Mouse (Mus musculus) limb, embryonic 10.5 days (tissue): Measurements from ENCODE around the gene Gemin5. TPM values are rescaled to one million over a fixed set of nuclear protein-coding genes. Genes with fewer than 3 reads are reported as not detected.
"Not testable (repeated sequence)": the region's sequence is repeated elsewhere in the genome, so short reads cannot be mapped to it uniquely, and the experiment has no call there.

Experiments
- DNase-seq: peaks from one replicate; pipeline ENCODE4 v3.0.0-alpha.2; 2017; ENCODE audit warnings: low spot score
- H3K27ac ChIP-seq: fragments of 300-500 bp; sonication (generic); 2 replicates; pipeline ENCODE4 v1.5.1; 2016; ENCODE audit warnings: mild to moderate bottlenecking
- H3K27me3 ChIP-seq: fragments of 300-500 bp; sonication (generic); 2 replicates; pipeline ENCODE4 v1.6.1; 2016; ENCODE audit warnings: low read depth, mild to moderate bottlenecking; ENCODE audit not compliant: poor library complexity, severe bottlenecking
- H3K36me3 ChIP-seq: fragments of 300-500 bp; sonication (generic); 2 replicates; pipeline ENCODE4 v1.6.1; 2016; ENCODE audit warnings: mild to moderate bottlenecking, moderate library complexity
- H3K4me1 ChIP-seq: fragments of 300-500 bp; sonication (generic); 2 replicates; pipeline ENCODE4 v1.6.1; 2016
- H3K4me3 ChIP-seq: fragments of 300-500 bp; sonication (generic); 2 replicates; pipeline ENCODE4 v1.5.1; 2016; ENCODE audit warnings: mild to moderate bottlenecking, moderate library complexity
- H3K9me3 ChIP-seq: fragments of 300-500 bp; sonication (generic); replicated peaks from 2 replicates; pipeline ENCODE4 v1.6.1; 2016; ENCODE audit warnings: mild to moderate bottlenecking
- WGBS: fragments of 180-500 bp; shearing (Covaris S2); methylation state at CpG from one replicate; pipeline ENCODE4 v1.1.7; 2016; 5-methylcytosine and 5-hydroxymethylcytosine counted together
- polyA plus RNA-seq: library from polyadenylated mRNA; unstranded; fragments of >200 nt; fragmentation: Nextera tagmentation; extraction: Ambion mirVana; gene quantifications from 2 replicates; pipeline ENCODE4 v1.2.1, GENCODE M21; 2016

The Gemin5 gene
- polyA plus RNA-seq, 1 experiment from 2014 or later: 35.8 TPM

DNA sequence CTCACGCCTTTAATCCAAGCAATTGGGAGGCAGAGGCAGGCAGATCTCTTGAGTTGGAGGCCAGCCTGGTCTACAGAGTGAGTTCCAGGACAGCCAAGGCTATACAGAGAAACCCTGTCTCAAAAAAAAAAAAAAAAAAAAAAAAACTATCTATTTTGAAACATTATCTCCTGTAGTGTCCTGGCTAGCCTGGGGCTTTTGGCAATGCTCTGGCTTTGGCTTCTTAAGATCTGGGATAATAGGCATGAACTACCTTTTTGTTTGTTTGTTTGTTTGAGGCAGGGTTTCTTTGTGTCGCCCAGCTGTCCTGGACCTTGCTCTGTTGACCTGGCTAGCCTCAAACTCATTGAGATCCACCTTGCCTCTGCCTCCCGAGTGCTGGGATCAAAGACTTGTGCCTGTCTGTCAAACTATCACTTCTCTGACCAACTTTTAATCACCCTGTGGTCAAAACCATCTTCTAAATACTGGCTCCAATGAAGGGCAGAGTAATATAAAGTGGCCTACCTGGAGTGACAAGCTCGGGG lies 67.1 kb downstream of the Gemin5 start:
- Histone ChIP-seq H3K36me3 (peaks cover 2% of the 10 kb centered on the region; the same call in 1 of the 2 replicates), H3K27me3 (peaks cover 31% of the 10 kb centered on the region), H3K4me1 (peaks cover 24% of the 10 kb centered on the region), H3K4me3 (no peak overlapping the region), H3K9me3 (no peaks in the 10 kb centered on the region), H3K27ac (no peak overlapping the region)
- no peak for DNase-seq
- WGBS: 85% methylated on average over 4 of the region's 4 CpGs

DNA sequence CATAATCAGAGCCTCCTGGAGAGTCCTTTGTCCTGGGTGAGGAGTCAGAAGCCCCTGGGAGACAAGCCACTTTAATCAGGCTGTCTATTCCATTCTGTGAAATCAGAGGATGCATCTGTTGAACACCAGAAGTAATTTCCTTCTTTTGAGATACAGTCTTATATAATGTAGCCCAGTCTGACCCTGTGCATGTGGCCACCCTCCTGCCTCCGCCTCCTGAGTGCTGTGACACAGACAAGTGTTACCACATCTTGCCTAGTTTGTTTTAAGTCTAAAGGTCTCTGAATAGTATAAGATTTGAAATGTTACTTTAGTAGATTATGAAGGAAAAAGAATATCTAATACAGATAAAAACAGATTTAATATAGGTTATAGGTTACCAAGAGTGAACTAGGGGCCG lies 68.3 kb downstream of the Gemin5 start:
- peaks cover 22% of the 10 kb centered on the region for H3K4me1 ChIP-seq
- DNase-seq: no peak
- peaks cover 44% of the 10 kb centered on the region for H3K27me3 ChIP-seq
- H3K27ac ChIP-seq: no peak overlapping the region
- no peak overlapping the region for H3K4me3 ChIP-seq
- 96% methylated on average over 2 of the region's 2 CpGs for WGBS
- no peaks in the 10 kb centered on the region for H3K9me3 ChIP-seq
- no peaks in the 10 kb centered on the region for H3K36me3 ChIP-seq

DNA sequence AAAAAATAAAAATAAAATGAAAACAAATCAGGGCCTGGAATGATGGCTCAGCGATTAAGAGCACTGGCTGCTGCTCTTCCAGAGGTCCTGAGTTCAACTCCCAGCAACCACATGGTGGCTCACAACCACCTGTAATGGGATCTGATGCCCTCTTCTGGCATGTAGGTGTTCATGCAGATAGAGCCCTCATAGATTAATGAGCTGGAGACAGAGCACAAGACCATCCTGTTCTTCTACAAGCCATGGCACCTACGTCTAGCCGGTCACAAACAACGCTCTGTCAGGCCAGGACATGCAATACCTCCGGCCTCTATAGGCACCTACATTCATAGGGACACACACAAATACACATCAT lies 70.0 kb downstream of the Gemin5 start:
- H3K27ac ChIP-seq, H3K36me3 ChIP-seq, H3K4me3 ChIP-seq, H3K9me3 ChIP-seq, DNase-seq: not testable (repeated sequence)
- Histone ChIP-seq H3K27me3 (peaks cover 47% of the 10 kb centered on the region), H3K4me1 (peaks cover 21% of the 10 kb centered on the region)
- 63% methylated on average over 5 of the region's 5 CpGs for WGBS

DNA sequence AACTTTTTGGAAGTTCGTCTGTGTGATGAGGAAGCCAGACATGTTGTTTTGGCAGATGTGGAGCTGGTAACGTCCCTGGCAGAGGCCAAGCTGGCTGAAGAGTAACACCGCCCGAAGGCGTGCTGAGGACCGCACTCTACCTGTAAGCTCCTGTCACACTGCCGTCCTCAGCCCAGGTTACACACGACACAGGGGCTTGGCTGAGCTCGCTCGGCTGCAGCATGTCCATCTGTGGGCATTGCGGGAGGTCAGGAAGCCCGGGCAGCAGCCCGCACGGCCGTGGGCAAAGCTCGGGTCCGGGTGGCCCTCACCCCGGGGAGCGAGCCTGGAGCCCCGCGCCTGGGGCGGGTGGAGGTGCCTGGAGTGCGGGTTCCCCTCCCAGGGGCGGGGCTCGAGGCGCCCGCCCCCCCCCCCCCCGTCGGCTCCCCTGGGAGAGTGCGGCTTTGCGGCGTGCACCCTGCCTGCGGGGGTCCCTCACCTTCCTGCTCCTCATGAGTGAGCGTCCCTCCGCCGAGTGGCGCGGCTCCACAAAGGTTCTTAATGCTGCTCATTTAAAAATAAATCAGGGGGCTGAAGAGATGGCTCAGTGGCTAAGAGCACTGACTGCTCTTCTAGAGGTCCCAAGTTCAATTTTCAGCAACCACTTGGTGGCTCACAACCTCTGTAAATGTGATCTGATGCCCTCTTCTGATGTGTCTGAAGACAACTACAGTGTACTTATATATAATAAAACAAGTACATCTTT lies 70.5 kb downstream of the Gemin5 start:
- Histone ChIP-seq H3K4me3 (peak overlapping the region; percentile 53), H3K36me3 (no peaks in the 10 kb centered on the region), H3K9me3 (no peaks in the 10 kb centered on the region), H3K27ac (no peak overlapping the region), H3K4me1 (peaks cover 21% of the 10 kb centered on the region), H3K27me3 (peaks cover 47% of the 10 kb centered on the region)
- DNase-seq: peak; percentile 36
- WGBS: 2% methylated on average over 26 of the region's 38 CpGs

DNA sequence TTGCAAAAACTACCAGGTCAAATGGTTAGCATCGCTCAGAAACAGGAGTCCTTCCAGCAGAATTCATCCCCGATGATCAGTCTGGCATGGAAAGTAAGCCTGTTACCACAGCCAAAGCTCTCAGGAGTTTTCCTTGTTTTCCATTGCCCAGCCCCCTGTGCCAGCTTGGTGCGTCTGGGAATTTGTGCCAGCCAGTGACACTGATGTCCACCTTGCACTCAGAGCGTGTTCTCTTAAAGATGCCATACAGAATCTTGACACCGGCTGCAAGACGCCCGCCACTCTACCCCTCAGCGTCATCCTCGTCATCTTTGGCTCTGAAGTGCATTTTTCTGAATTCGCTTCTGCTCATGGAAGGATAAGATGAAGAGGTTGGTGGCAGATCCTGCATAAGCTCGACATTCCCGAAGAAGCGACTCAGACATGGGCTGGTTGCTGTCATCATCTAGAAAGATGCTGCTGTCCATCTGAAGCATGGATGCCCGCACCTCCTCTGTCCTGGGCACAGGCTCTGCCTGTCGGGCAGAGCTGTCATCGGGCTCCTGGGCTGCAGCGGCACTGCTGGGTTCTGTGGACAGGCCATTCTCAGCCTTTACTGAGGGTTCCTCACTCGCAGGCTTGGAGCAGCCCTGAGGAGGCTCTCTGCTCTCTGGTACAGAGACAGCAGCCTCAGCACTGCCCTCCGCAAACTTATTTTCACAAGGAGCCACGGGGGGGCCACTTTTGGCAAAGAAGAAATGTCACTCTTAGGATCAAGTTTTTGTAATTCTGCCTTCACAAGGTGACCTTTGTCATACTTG lies 71.3 kb downstream of the Gemin5 start:
- WGBS: 50% methylated on average over 20 of the region's 20 CpGs

DNA sequence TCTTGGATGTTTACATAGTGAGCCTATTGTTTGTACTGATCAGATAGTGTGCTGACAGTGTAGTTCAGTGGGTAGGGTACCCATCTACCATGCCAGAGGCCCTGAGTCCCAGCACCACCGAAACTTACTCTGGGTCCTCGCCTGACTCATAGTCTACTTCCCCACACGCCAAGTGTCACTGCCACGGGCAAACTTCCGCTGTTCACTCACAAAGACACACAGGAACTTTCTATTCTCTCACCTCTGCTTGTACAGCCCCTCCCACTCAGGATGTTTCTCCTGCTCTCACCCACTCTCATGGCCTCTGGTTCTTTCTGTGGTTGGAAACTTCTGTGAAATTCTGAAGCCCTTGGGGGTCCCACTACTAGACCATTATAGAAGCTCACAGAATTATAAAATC lies 72.2 kb downstream of the Gemin5 start:
- Histone ChIP-seq H3K27ac (no peak overlapping the region), H3K9me3 (no peaks in the 10 kb centered on the region), H3K4me3 (no peak overlapping the region), H3K27me3 (peaks cover 47% of the 10 kb centered on the region), H3K4me1 (peaks cover 20% of the 10 kb centered on the region), H3K36me3 (no peaks in the 10 kb centered on the region)
- 88% methylated on average over 5 of the region's 5 CpGs for WGBS
- DNase-seq: no peak

More for the DNA sequence above, 71.3 kb downstream of the Gemin5 start:
- Histone ChIP-seq H3K9me3 (no peaks in the 10 kb centered on the region), H3K36me3 (no peaks in the 10 kb centered on the region), H3K27me3 (peaks cover 47% of the 10 kb centered on the region), H3K27ac (no peak overlapping the region), H3K4me3 (peak overlapping the region; percentile 53), H3K4me1 (peaks cover 20% of the 10 kb centered on the region)
- DNase-seq: no peak

DNA sequence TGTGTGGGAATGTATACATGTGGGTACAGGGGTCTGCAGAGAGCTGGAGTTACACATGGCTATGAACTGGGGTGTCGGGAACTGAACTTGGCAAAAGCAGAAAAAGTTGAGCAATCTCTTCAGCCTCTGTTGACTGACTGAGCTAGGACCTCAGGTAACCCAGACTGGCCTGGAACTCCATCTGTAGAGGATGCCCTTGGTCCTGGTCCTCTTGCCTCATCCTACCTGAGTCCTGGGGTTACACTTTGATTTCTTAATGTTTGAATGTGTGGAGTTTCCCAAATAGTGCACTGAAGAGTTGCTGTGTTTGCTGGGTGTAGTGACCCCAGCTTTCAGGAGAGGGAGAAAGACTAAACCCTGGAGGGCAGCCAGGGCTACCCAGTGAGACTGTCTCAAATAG lies 72.8 kb downstream of the Gemin5 start:
- Histone ChIP-seq H3K27ac (no peak overlapping the region), H3K27me3 (peaks cover 47% of the 10 kb centered on the region), H3K36me3 (no peaks in the 10 kb centered on the region), H3K4me1 (peaks cover 20% of the 10 kb centered on the region), H3K4me3 (no peak overlapping the region), H3K9me3 (no peaks in the 10 kb centered on the region)
- 88% methylated on average over 1 of the region's 1 CpGs for WGBS
- no peak for DNase-seq

DNA sequence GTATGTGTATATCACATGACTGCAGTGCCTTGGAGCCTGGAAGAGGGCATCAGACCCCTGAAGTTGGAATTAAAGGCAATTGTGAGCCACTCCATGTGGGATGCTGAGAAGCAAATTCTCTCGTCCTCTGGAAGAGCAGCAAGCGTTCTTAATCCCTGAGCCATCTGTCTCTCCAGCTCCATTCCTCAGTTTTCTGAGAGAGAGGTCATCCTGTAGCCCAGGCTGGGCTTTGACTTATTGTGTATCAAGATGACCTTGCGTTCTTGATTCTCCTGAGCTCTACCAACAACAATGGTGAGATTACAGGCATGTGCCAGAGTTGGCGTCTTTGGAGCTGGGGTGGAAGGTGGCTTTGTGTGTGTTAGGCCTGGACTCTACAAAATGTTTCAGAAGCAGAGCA lies 73.6 kb downstream of the Gemin5 start:
- WGBS: 85% methylated on average over 4 of the region's 4 CpGs
- peaks cover 47% of the 10 kb centered on the region for H3K27me3 ChIP-seq
- H3K9me3 ChIP-seq: no peaks in the 10 kb centered on the region
- H3K4me1 ChIP-seq: peaks cover 20% of the 10 kb centered on the region
- H3K27ac ChIP-seq: no peak overlapping the region
- H3K4me3 ChIP-seq: no peak overlapping the region
- no peak for DNase-seq
- no peaks in the 10 kb centered on the region for H3K36me3 ChIP-seq

DNA sequence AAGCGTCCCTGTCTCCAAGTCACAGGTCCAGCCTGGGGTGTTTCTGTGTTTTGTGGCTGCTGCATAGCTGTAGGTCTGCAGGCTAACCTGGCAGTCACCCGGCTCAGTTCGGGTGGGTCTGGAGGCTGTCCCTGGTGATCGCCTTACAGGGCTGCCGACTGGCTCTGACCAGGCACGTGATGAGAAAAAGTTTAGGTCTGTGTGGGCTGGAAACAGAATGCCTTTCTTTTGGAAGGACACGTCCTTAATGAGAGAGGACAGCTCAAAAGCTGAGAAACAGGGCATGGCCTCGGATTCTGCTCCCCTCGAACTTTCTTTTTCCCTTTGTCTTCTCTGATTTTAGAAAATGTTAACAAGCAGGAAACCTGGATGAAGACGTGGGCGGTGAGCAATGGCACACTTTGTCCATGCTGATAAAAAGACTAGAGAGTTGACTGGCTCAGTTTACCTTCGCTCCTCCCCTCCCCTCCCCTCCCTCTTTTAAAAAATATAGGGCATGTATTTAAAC lies 75.3 kb downstream of the Gemin5 start, which contains the start of gene Gm12248:
Gene Gm12248, minus strand, starts transcription at position 114 of the 508 bp plus-strand sequence.
- Histone ChIP-seq H3K36me3 (no peaks in the 10 kb centered on the region), H3K4me3 (0 out of 2 replicates have a peak within 1 kb of the TSS, but pooled peaks have one; percentile 19), H3K4me1 (peaks cover 20% of the 10 kb centered on the region), H3K27ac (peak within 1 kb of the TSS; percentile 42), H3K9me3 (no peaks in the 10 kb centered on the region), H3K27me3 (peaks cover 34% of the 10 kb centered on the region)
- DNase-seq: peak; percentile 51
- 22% methylated on average over 12 of the region's 12 CpGs for WGBS

DNA sequence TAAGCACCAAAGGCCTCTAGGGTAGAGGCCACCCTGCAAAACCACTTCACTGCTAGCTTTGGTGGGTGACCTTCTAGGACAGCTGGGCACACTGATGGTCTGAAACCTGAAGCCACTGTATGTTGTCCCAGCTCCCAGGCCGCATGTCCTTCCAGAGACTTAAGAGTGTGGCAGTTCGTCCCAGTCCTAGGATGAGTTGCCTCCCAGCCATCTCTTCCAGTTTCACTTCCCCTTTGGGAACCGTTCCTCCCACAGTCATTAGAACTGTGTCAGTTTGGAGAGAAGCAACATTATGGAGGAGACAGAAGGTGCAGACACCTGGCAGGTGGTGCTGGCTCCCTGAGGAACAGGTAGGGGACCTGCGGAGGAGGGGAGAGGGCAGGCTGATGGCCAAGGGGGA lies 75.8 kb downstream of the Gemin5 start:
- Histone ChIP-seq H3K27me3 (peaks cover 29% of the 10 kb centered on the region), H3K9me3 (no peaks in the 10 kb centered on the region), H3K27ac (peak overlapping the region; percentile 42), H3K36me3 (no peaks in the 10 kb centered on the region), H3K4me3 (0 out of 2 replicates have a peak overlapping the region, but pooled peaks have one; percentile 19), H3K4me1 (peaks cover 16% of the 10 kb centered on the region)
- 55% methylated on average over 4 of the region's 4 CpGs for WGBS
- no peak for DNase-seq

DNA sequence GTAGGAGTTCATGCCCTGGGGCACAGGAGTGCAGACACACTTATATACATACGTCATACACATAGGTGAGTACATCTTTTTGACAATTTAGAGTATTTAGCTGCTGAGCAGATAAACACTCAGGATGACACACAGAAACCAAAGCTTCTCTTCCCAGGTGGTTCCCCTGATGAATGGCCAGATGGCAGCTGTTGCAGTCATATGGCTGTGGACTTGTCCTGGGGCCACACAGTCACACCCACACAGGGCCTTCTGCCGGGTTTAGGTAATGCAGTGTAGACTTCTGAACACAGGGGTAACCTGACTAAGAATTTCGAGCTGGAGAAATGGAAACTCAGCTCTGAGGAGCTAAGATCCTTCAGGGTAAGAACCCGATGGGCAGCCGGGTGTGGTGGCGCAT lies 86.6 kb downstream of the Gemin5 start:
- H3K27me3 ChIP-seq: no peaks in the 10 kb centered on the region
- no peaks in the 10 kb centered on the region for H3K9me3 ChIP-seq
- H3K27ac ChIP-seq: no peak overlapping the region
- no peaks in the 10 kb centered on the region for H3K36me3 ChIP-seq
- 91% methylated on average over 6 of the region's 6 CpGs for WGBS
- no peaks in the 10 kb centered on the region for H3K4me1 ChIP-seq
- no peak for DNase-seq
- no peak overlapping the region for H3K4me3 ChIP-seq

DNA sequence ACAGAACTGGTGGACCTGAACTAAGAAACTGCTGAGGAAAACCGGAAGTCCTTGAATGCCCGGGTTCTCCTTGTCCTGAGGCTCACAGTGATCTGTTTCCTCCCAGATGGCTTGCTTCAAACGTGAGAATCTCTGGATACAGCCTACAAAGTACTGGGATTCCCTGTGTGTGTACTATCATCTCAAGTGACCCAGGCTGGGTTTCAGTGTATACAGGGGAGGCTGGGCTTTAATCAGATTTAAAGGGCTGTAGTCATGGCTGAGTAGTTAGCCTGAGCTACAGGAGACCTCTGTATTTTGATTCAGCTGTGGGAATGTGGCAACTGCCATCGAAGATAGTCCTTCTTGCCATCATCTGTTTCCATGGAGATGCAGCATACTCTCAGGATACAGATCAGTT lies 91.1 kb downstream of the Gemin5 start:
- 80% methylated on average over 4 of the region's 4 CpGs for WGBS
- Histone ChIP-seq H3K9me3 (no peaks in the 10 kb centered on the region), H3K27ac (no peak overlapping the region), H3K4me3 (no peak overlapping the region), H3K4me1 (no peaks in the 10 kb centered on the region), H3K27me3 (no peaks in the 10 kb centered on the region), H3K36me3 (no peaks in the 10 kb centered on the region)
- no peak for DNase-seq

DNA sequence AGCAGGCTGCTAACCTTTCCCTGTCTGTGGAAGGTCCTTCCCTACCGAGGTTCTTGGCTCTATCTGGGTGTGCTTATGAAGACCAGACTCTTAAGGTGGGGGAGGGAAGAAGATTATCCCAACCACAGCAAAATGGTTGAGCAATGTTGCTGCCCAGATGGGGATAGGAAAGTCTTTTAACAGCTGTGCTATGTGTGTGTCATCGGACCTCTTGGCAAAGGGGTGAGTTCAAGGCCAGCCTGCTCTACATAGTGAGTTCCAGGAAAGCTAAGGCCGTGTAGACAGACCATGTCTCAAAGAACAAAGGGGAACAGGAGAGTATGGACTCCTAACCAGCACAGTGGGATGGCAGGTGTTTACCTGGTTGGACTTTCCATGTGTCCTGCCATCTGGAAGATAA lies 95.4 kb downstream of the Gemin5 start:
- DNase-seq: no peak
- WGBS: 81% methylated on average over 3 of the region's 3 CpGs
- no peaks in the 10 kb centered on the region for H3K36me3 ChIP-seq
- H3K4me1 ChIP-seq: no peaks in the 10 kb centered on the region
- no peaks in the 10 kb centered on the region for H3K27me3 ChIP-seq
- H3K27ac ChIP-seq: no peak overlapping the region
- no peak overlapping the region for H3K4me3 ChIP-seq
- H3K9me3 ChIP-seq: no peaks in the 10 kb centered on the region
